Mouse (Mus musculus) liver, adult 2 months (tissue): Measurements from ENCODE around the gene Pkp3.

Experiments used
- CTCF ChIP-seq: fragments of 200-500 bp; IDR thresholded peaks from 2 replicates; pipeline ENCODE4 v1.5.1; 2011; ENCODE audit warnings: low read depth, low read length, control low read depth
- POLR2A ChIP-seq: fragments of 200-500 bp; IDR thresholded peaks from 2 replicates; pipeline ENCODE4 v1.6.1; 2011; ENCODE audit warnings: low read length, control low read depth; ENCODE audit not compliant: insufficient read depth; ENCODE audit errors: extremely low read depth

GRCm38 (mm10) chr7:141078876-141079275 is 858 bp downstream of the Pkp3 start:
- TF ChIP-seq CTCF (no peak), POLR2A (no peak)
